Mouse (Mus musculus) ES-E14 (cell line): ENCODE data around the gene Rangrf.

Experiments
- CHD2 ChIP-seq: IDR thresholded peaks from 2 replicates; pipeline ENCODE4 v1.6.1; 2014; ENCODE audit warnings: mild to moderate bottlenecking, low read depth, low read length, inconsistent platforms
- HCFC1 ChIP-seq: IDR thresholded peaks from 2 replicates; pipeline ENCODE4 v1.6.1; 2012; ENCODE audit warnings: low read length, inconsistent platforms, borderline replicate concordance; ENCODE audit not compliant: insufficient read depth
- ZC3H11A ChIP-seq: IDR thresholded peaks from 2 replicates; pipeline ENCODE4 v1.6.1; 2012; ENCODE audit warnings: low read depth, mild to moderate bottlenecking, inconsistent platforms, low read length, borderline replicate concordance
- ZNF384 ChIP-seq: IDR thresholded peaks from 2 replicates; pipeline ENCODE4 v1.6.1; 2012; ENCODE audit warnings: low read depth, low read length, inconsistent platforms

DNA sequence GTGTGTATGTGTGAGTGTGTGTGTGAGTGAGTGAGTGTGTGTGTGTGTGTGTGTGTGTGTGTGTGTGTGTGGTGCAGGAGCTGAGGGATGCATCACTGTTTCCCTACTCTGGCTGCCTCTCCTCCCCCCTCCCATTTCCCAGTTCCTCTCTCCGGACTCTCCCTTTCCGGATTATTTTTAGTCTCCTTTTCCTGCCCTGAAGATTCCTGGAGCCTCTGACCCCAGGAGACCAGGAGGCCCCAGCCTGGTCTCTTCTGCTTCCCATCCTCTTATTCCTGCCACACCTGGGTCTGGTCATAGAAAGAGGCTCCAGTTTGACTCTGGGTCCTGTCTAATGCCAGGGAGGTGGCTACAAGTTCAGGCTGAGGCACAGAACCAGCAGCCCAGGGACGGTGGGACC, 18.9 kb downstream of the Rangrf start:
- TF ChIP-seq CHD2, result no peak
- no peak for TF ChIP-seq HCFC1
- no peak for TF ChIP-seq ZC3H11A
- TF ChIP-seq ZNF384, result no peak
